Mouse (Mus musculus) olfactory bulb, adult 2 months (tissue): ENCODE data around the gene Akap13.

Experiments
- CTCF ChIP-seq: fragments of 200-500 bp; IDR thresholded peaks from 2 replicates; pipeline ENCODE4 v1.5.1; 2012; ENCODE audit warnings: low read depth, mild to moderate bottlenecking, low read length, moderate library complexity; ENCODE audit not compliant: insufficient read depth
- POLR2A ChIP-seq: fragments of 200-500 bp; IDR thresholded peaks from 2 replicates; pipeline ENCODE4 v1.6.1; 2012; ENCODE audit warnings: mild to moderate bottlenecking, low read depth, low read length, moderate library complexity; ENCODE audit not compliant: insufficient read depth

DNA sequence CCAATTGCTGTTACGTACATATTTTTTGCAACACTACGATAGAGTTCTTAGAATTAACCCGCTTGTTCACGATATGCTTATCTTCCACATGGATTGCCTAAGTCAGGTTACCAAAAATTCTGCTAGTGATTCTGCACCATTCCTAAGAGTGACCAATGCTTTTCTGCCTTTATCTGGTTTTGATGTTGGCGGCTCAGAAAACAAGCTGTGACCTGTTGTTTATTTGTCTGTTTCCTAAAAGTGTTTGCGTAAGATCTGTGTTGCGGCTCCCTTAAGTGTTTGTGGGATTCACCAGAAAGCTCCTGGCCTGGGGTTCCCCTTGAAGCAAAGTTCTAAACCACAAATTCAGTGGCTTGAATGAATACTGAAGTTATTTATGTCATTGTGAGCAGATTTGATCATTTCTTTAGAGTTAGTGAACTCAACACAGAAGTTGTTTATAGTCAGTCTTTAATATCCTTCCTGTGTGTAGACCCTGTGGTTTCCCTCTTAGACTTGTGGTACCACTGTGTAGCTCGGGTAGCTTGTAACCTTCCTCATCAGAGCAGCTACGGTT lies 201.0 kb downstream of the Akap13 start:
- TF ChIP-seq POLR2A (no peak), CTCF (no peak)
